Mouse (Mus musculus) kidney, adult 9 months (tissue): ENCODE measurements at regions not wholly inside any gene's neighbourhood (a gene's known extent, or its start where the extent isn't known, plus 50 kb on each side); places are given as distances from the start of the nearest gene placed in this dataset.

Source experiments
- DNase-seq: peaks from one replicate; pipeline ENCODE4 v3.0.0; 2022

DNA sequence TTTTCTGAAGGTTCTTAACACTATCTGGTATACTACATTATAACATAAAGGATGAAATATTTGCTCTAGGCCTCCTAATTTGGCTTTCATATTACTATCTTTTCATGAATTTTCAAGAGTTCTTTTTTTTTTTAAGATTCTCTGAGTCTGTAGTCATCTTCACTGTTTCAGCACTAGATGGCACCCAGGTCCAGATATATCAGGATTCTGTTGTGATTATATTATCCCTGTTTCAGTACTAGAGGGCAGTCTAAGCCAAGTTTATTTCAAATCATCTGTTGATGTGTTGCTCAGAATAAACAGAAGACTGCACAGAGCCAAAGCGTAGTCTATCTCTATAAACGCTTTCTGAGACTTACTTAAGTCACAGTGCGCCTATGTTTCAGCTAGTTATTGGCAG is 1760.2 kb upstream of the Acvr2a start:
- DNase-seq, result no peak

DNA sequence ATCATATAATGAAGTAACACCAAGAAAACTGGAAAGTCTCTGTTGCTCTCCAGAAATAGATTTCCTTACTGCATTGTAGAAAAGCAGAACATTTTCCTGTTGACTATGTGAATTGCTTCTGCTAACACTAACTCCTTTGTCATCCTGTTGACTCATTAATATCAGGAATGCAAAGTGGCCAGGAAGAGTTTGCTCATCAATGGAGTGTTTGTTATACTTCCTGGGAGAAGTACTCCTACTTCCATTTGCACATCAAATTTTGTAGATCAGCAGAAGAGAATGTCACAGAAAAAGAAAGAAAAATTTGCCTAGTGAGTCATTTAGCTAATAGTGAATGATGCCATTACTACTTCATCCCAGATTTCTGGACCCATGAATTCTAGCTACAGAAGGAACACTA is 1739.7 kb upstream of the Acvr2a start:
- no peak for DNase-seq

GRCm38 (mm10) chr2:47075225-47075624 is 1738.7 kb upstream of the Acvr2a start:
- DNase-seq, result no peak

GRCm38 (mm10) chr2:47088635-47089034 is 1725.3 kb upstream of the Acvr2a start:
- peak; percentile 3 for DNase-seq

DNA sequence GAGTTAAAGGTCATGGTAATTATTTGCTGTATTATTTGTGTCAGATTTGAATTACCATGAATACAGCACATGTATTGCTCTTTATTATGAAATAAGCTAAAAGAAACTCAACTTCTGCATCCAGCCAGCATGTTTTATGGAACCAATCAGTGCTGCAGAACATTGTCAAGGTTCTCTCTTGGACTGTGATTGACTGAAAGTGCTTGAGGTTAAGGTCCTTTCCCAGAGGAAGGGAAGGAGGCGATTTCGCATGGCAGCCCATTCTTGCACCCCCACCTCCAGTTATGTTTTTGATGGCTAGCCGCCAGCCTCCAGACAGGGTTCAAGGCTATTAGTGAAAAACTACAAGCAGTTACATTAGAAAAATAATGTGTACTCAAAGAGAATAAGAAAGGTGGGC is 1717.9 kb upstream of the Acvr2a start:
- no peak for DNase-seq

GRCm38 (mm10) chr2:47139435-47139834 is 1674.5 kb upstream of the Acvr2a start:
- DNase-seq, result no peak

DNA sequence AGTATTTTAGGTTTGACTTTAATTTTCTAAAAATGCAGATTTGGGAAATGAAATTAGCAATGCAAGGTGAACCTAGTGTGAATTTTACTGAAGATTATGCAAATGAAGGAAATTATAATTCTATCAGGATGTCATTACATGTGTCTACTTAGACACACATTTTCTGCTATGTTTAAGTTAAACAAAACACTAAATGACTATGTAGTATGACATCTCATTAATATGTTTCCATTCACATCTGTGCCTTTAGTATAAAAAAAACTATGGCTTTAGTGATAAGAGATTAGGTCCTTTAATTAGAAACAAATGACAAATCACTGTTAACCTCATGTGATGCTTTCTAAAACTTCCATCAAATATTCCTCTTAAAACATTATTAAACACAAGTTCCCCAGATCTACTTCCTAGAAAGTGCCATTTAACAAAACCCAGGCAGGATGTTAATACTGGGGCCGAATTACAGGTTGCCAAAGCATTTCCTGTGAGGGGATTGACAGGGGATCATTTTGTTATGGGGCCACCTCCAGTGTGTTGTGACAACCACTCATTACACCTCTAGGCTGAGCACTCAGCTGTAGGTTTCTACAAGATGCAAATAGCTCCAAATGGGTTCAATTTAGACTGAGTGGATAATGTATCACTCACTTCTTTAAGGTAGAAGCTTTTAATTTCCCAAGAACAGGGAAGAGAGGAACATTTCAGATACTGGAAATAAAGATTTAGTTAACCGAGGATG is 1629.7 kb upstream of the Acvr2a start:
- DNase-seq, result no peak
